Mouse (Mus musculus) testis, adult 2 months (tissue): ENCODE data around the gene Tkfc.
A peak's percentile ranks its signal among the peaks of the same experiment; 100 is the strongest.

Source experiments
- CTCF ChIP-seq: fragments of 200-500 bp; IDR thresholded peaks from 2 replicates; pipeline ENCODE4 v1.5.1; 2012; ENCODE audit warnings: low read depth, mild to moderate bottlenecking, inconsistent platforms, low read length, moderate library complexity; ENCODE audit not compliant: control insufficient read depth, insufficient read depth, insufficient replicate concordance
- POLR2A ChIP-seq: fragments of 200-500 bp; IDR thresholded peaks from 2 replicates; pipeline ENCODE4 v1.6.1; 2012; ENCODE audit warnings: low read depth, mild to moderate bottlenecking, inconsistent platforms, low read length, moderate library complexity; ENCODE audit not compliant: control insufficient read depth

DNA sequence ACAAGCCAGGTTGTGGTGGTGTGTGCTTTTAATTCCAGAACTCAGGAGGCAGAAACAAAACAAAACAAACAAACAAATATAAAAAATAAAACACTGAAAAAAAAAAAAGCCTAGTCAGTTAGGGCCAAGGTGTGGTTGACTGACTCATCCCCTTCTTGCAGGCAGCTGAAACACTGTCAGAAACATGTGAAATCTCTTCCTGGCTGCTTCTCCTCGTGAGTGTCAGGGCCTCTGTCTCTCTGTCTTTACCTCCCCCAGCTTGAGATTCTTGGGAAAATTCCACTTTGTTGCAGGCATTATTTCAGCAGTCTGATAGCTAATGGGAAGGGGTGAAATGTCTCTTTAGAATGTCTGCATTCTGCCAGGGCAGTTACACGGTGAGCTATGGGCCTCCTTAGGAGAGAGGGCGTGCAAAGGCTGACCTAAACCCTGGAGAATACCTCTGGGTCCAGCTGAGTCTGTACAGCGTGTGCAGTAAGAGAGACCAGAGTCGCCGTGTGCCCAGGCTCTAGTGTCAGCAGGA, 3.1 kb downstream of the Tkfc start:
- no peak for TF ChIP-seq CTCF
- peak; percentile 17; the same call in 1 of the 2 replicates for TF ChIP-seq POLR2A
